Mouse (Mus musculus): ENCODE data around the gene Olfr1443. TPM values are rescaled to one million over a fixed set of nuclear protein-coding genes. Genes with fewer than 3 reads are reported as not detected.
"Not testable (repeated sequence)": the region's sequence is repeated elsewhere in the genome, so short reads cannot be mapped to it uniquely, and the experiment has no call there.

Olfr1443 gene
- polyA plus RNA-seq, 1 experiment from 2014 or later = not detected

DNA sequence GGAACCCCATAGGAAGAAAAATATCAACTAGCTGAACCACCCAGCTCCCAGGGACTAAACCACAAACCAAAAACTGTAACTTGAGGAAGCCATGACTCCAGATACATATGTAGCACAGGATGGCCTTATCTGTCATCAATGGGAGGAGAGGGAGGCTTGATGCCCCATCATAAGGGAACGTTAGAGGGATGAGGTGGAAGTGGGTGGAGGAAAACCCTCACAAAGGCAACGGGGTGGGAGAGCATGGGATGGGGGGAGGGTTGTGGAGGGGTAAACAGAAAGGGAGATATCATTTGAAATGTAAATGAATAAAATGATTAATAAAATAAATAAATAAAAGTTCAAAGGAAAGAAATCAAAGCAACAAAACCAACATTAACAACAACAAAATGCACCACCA, 42.6 kb downstream of the Olfr1443 start:
- ATAC-seq (ENCODE audit: insufficient number of reproducible peaks, insufficient read depth, low FRiP score, low read depth) = no peak
- Histone ChIP-seq H3K27me3 (ENCODE audit: control insufficient read depth, insufficient read depth, low read length) (no peaks in the 10 kb centered on the region), H3K4me2 (replicated peaks; ENCODE audit: low read depth, low read length) (no peak overlapping the region), H3K4me1 (ENCODE audit: control insufficient read depth, insufficient read depth, low read length) (no peaks in the 10 kb centered on the region), H3K36me3 (ENCODE audit: control insufficient read depth, insufficient read depth, low read length) (no peaks in the 10 kb centered on the region), H3K4me3 (ENCODE audit: low read depth, low read length) (no peak overlapping the region), H3K27ac (ENCODE audit: low read length) (no peak overlapping the region), H3K9me3 (ENCODE audit: control insufficient read depth, low read depth, low read length) (no peaks in the 10 kb centered on the region), H3K9ac (replicated peaks; ENCODE audit: low read depth, low read length) (no peak overlapping the region)
- 63% methylated on average over 2 of the region's 2 CpGs for WGBS

DNA sequence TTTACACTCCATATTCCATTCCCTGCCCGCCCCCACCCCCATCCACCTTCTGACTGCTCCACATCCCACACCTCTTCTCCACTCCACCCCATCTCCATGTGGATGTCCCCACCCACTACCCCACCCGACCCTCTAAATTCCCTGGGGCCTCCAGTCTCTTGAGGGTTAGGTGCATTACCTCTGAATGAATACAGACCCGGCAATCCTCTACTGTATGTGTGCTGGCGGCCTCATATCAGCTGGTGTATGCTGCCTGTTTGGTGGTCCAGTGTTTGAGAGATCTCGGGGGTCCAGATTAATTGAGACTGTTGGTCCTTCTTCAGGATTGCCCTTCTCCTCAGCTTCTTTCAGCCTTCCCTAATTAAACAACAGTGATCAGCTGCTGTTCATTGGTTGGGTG, 43.0 kb downstream of the Olfr1443 start:
- not testable (repeated sequence) for H3K36me3 ChIP-seq (ENCODE audit: control insufficient read depth, insufficient read depth, low read length); H3K27ac ChIP-seq (ENCODE audit: low read length); H3K4me3 ChIP-seq (ENCODE audit: low read depth, low read length); H3K9me3 ChIP-seq (ENCODE audit: control insufficient read depth, low read depth, low read length); ATAC-seq (ENCODE audit: insufficient number of reproducible peaks, insufficient read depth, low FRiP score, low read depth); H3K9ac ChIP-seq (replicated peaks; ENCODE audit: low read depth, low read length); H3K4me2 ChIP-seq (replicated peaks; ENCODE audit: low read depth, low read length); H3K27me3 ChIP-seq (ENCODE audit: control insufficient read depth, insufficient read depth, low read length); H3K4me1 ChIP-seq (ENCODE audit: control insufficient read depth, insufficient read depth, low read length)
- WGBS = 90% methylated on average over 5 of the region's 5 CpGs

DNA sequence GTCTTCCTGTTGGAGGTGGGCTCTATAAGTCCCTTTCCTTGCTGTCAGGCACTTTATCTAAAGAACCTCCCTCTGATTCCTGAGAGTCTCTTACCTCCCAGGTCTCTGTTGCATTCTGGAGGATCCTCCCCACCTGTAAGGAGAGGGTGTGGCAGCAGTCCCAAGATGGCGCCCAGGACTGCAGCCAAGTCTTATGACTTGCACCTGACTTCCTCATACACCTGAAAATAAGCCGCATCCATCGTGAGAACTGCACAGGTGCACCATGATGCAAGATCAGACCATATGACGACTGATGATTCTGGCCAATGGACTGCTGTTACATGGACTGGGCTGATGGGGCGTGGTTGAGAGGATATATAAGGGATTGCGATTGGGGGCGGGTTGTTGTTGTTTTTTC, 43.7 kb downstream of the Olfr1443 start:
- not testable (repeated sequence) for H3K4me3 ChIP-seq (ENCODE audit: low read depth, low read length); H3K36me3 ChIP-seq (ENCODE audit: control insufficient read depth, insufficient read depth, low read length); H3K9me3 ChIP-seq (ENCODE audit: control insufficient read depth, low read depth, low read length); H3K27ac ChIP-seq (ENCODE audit: low read length); ATAC-seq (ENCODE audit: insufficient number of reproducible peaks, insufficient read depth, low FRiP score, low read depth); H3K4me1 ChIP-seq (ENCODE audit: control insufficient read depth, insufficient read depth, low read length); H3K4me2 ChIP-seq (replicated peaks; ENCODE audit: low read depth, low read length); H3K27me3 ChIP-seq (ENCODE audit: control insufficient read depth, insufficient read depth, low read length); H3K9ac ChIP-seq (replicated peaks; ENCODE audit: low read depth, low read length)
- WGBS = 92% methylated on average over 7 of the region's 7 CpGs

DNA sequence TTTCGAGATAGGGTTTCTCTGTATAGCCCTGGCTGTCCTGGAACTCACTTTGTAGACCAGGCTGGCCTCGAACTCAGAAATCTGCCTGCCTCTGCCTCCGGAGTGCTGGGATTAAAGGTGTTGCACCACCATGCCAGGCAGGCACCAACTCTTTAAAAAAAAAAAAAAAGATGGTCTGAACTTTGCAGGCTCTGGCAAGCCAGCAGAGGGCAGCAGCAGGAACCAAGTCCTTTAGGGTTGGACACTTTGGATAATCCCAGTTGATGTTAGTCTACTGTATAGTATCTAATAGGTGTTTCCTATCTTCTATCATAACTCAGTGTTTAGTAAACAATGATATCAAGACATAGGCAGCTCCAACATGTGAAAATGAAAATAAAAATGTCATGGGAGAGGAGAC, 44.4 kb downstream of the Olfr1443 start:
- no peak for ATAC-seq (ENCODE audit: insufficient number of reproducible peaks, insufficient read depth, low FRiP score, low read depth)
- Histone ChIP-seq H3K36me3 (ENCODE audit: control insufficient read depth, insufficient read depth, low read length) (no peaks in the 10 kb centered on the region), H3K4me1 (ENCODE audit: control insufficient read depth, insufficient read depth, low read length) (no peaks in the 10 kb centered on the region), H3K4me3 (ENCODE audit: low read depth, low read length) (no peak overlapping the region), H3K9me3 (ENCODE audit: control insufficient read depth, low read depth, low read length) (no peaks in the 10 kb centered on the region), H3K27me3 (ENCODE audit: control insufficient read depth, insufficient read depth, low read length) (no peaks in the 10 kb centered on the region), H3K27ac (ENCODE audit: low read length) (no peak overlapping the region), H3K9ac (replicated peaks; ENCODE audit: low read depth, low read length) (no peak overlapping the region), H3K4me2 (replicated peaks; ENCODE audit: low read depth, low read length) (no peak overlapping the region)
- 87% methylated on average over 2 of the region's 3 CpGs for WGBS

GRCm38 (mm10) chr19:12725851-12726250, 47.9 kb downstream of the Olfr1443 start:
- ATAC-seq (ENCODE audit: insufficient number of reproducible peaks, insufficient read depth, low FRiP score, low read depth) = no peak
- 63% methylated on average over 1 of the region's 1 CpGs for WGBS

GRCm38 (mm10) chr19:12731036-12731435, 53.1 kb downstream of the Olfr1443 start:
- ATAC-seq (ENCODE audit: insufficient number of reproducible peaks, insufficient read depth, low FRiP score, low read depth) = no peak
- WGBS = 64% methylated on average over 1 of the region's 1 CpGs
- Histone ChIP-seq H3K27ac (ENCODE audit: low read length) (no peak overlapping the region), H3K4me2 (replicated peaks; ENCODE audit: low read depth, low read length) (no peak overlapping the region), H3K36me3 (ENCODE audit: control insufficient read depth, insufficient read depth, low read length) (no peaks in the 10 kb centered on the region), H3K9me3 (ENCODE audit: control insufficient read depth, low read depth, low read length) (no peaks in the 10 kb centered on the region), H3K4me1 (ENCODE audit: control insufficient read depth, insufficient read depth, low read length) (no peaks in the 10 kb centered on the region), H3K4me3 (ENCODE audit: low read depth, low read length) (no peak overlapping the region), H3K9ac (replicated peaks; ENCODE audit: low read depth, low read length) (no peak overlapping the region), H3K27me3 (ENCODE audit: control insufficient read depth, insufficient read depth, low read length) (no peaks in the 10 kb centered on the region)

More at GRCm38 (mm10) chr19:12725851-12726250, 47.9 kb downstream of the Olfr1443 start:
- Histone ChIP-seq H3K9ac (replicated peaks; ENCODE audit: low read depth, low read length) (no peak overlapping the region), H3K4me2 (replicated peaks; ENCODE audit: low read depth, low read length) (no peak overlapping the region), H3K4me3 (ENCODE audit: low read depth, low read length) (no peak overlapping the region), H3K4me1 (ENCODE audit: control insufficient read depth, insufficient read depth, low read length) (no peaks in the 10 kb centered on the region), H3K27ac (ENCODE audit: low read length) (no peak overlapping the region), H3K36me3 (ENCODE audit: control insufficient read depth, insufficient read depth, low read length) (no peaks in the 10 kb centered on the region), H3K9me3 (ENCODE audit: control insufficient read depth, low read depth, low read length) (no peaks in the 10 kb centered on the region), H3K27me3 (ENCODE audit: control insufficient read depth, insufficient read depth, low read length) (no peaks in the 10 kb centered on the region)

DNA sequence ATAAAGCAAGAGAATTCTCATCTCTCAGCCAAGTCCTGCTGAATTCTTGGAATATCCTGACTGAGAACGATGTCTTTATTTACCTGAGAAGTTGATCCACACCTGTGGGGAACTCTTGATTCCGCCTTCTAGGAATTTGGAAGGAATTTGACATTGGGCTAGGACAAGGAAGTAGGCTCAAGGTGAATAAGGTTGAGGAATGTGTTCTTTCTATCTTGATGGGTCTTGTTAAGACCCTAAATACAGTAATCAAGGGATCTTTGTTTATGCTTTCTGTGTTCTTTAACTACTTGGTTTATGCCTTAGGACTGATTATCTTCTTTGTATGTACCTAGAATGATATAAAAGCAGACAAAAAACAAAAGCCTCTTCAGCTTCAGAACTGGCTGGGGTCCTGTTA, 54.0 kb downstream of the Olfr1443 start:
- Histone ChIP-seq H3K4me3 (ENCODE audit: low read depth, low read length) (no peak overlapping the region), H3K27me3 (ENCODE audit: control insufficient read depth, insufficient read depth, low read length) (no peaks in the 10 kb centered on the region), H3K4me2 (replicated peaks; ENCODE audit: low read depth, low read length) (no peak overlapping the region), H3K36me3 (ENCODE audit: control insufficient read depth, insufficient read depth, low read length) (no peaks in the 10 kb centered on the region), H3K4me1 (ENCODE audit: control insufficient read depth, insufficient read depth, low read length) (no peaks in the 10 kb centered on the region), H3K9me3 (ENCODE audit: control insufficient read depth, low read depth, low read length) (no peaks in the 10 kb centered on the region), H3K9ac (replicated peaks; ENCODE audit: low read depth, low read length) (no peak overlapping the region), H3K27ac (ENCODE audit: low read length) (no peak overlapping the region)
- ATAC-seq (ENCODE audit: insufficient number of reproducible peaks, insufficient read depth, low FRiP score, low read depth) = no peak
- WGBS = 72% methylated on average over 2 of the region's 2 CpGs

Other genes with a start within 250 kb of the Olfr1443 start
- gene Mpeg1, start 217.3 kb upstream of the Olfr1443 start, polyA plus RNA-seq (2014; fragmentation: Nextera tagmentation; extraction: Ambion mirVana) = 1.3 and 1.4 TPM in 2 replicates
- 18.9 and 20.2 TPM in 2 replicates for gene Dtx4, start 176.7 kb upstream of the Olfr1443 start, polyA plus RNA-seq (2014; fragmentation: Nextera tagmentation; extraction: Ambion mirVana)
- 22.7 and 23.5 TPM in 2 replicates for gene Fam111a, start 132.4 kb upstream of the Olfr1443 start, polyA plus RNA-seq (2014; fragmentation: Nextera tagmentation; extraction: Ambion mirVana)
- 0.22 TPM in 1 of 2 replicates, not detected in the other for gene Gm4952, start 78.1 kb upstream of the Olfr1443 start, polyA plus RNA-seq (2014; fragmentation: Nextera tagmentation; extraction: Ambion mirVana)
- not detected in 2 replicates for gene Glyat, start 44.8 kb upstream of the Olfr1443 start, polyA plus RNA-seq (2014; fragmentation: Nextera tagmentation; extraction: Ambion mirVana)
- gene Olfr1442, start 7.7 kb upstream of the Olfr1443 start, polyA plus RNA-seq (2014; fragmentation: Nextera tagmentation; extraction: Ambion mirVana) = not detected in 2 replicates
- not detected in 2 replicates for gene Keg1, start 17.7 kb downstream of the Olfr1443 start, polyA plus RNA-seq (2014; fragmentation: Nextera tagmentation; extraction: Ambion mirVana)
- 1.1 TPM in 2 replicates for gene Cntf, start 87.5 kb downstream of the Olfr1443 start, polyA plus RNA-seq (2014; fragmentation: Nextera tagmentation; extraction: Ambion mirVana)
- gene Zfp91, start 118.0 kb downstream of the Olfr1443 start, polyA plus RNA-seq (2014; fragmentation: Nextera tagmentation; extraction: Ambion mirVana) = 10.4 and 12.0 TPM in 2 replicates
- 1.7 and 2.3 TPM in 2 replicates for gene Lpxn, start 118.1 kb downstream of the Olfr1443 start, polyA plus RNA-seq (2014; fragmentation: Nextera tagmentation; extraction: Ambion mirVana)
- gene Gm5244, start 168.6 kb downstream of the Olfr1443 start, polyA plus RNA-seq (2014; fragmentation: Nextera tagmentation; extraction: Ambion mirVana) = not detected in 2 replicates
- gene Olfr1444, start 179.2 kb downstream of the Olfr1443 start, polyA plus RNA-seq (2014; fragmentation: Nextera tagmentation; extraction: Ambion mirVana) = not detected in 2 replicates
- not detected in 2 replicates for gene Olfr1445, start 205.7 kb downstream of the Olfr1443 start, polyA plus RNA-seq (2014; fragmentation: Nextera tagmentation; extraction: Ambion mirVana)
- not detected in 2 replicates for gene Olfr1446, start 215.4 kb downstream of the Olfr1443 start, polyA plus RNA-seq (2014; fragmentation: Nextera tagmentation; extraction: Ambion mirVana)
- not detected in 2 replicates for gene Olfr1447, start 225.6 kb downstream of the Olfr1443 start, polyA plus RNA-seq (2014; fragmentation: Nextera tagmentation; extraction: Ambion mirVana)
- gene Olfr1448, start 246.3 kb downstream of the Olfr1443 start, polyA plus RNA-seq (2014; fragmentation: Nextera tagmentation; extraction: Ambion mirVana) = not detected in 2 replicates

Measured in stomach, embryonic 14.5 days (tissue).